Comparison of ENCODE assay signal across 7 mouse cellular contexts in the genomic region with DNA sequence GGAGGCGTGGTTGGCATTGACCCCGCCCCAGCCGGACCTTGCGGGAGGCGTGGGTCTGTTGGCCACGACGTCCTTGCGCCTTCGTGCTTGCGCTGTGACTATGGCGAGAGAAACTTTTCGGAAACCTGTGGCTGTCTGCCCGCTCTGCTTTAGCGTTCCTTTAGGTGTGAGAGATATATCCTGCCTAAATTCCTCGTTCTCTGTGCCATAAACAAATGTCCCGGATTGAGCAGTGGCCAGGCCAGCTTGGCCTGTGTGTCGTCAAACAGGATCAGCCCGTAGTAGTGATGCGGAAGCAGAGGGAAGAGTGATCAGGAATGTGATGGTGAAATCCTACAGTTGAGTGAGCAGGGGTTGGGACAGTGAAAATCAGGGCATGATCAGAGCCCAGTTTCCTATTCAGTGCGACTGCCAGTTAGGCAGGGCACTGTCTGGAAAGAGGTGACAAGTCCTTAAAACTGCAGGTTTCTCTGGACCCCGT. TPM values are rescaled to one million over a fixed set of nuclear protein-coding genes. Genes with fewer than 3 reads are reported as not detected.
A peak's percentile ranks its signal among the peaks of the same experiment; 100 is the strongest.
DNase-seq lines count a peak whose midpoint lies in the region; ATAC-seq and TF ChIP-seq lines count a peak whose summit lies in the region.

No protein-coding gene starts in this region.

- H3K9ac ChIP-seq in lung, embryonic 14.5 days = peak overlapping the region; percentile 64; the same call in 1 of the 2 replicates
- peak overlapping the region; percentile 74 for H3K9ac ChIP-seq in limb, embryonic 13.5 days

- TF ChIP-seq CTCF in lung, embryonic 14.5 days (IDR thresholded peaks at IDR 0.05; ENCODE audit: low read depth) = no peak
- no peak for TF ChIP-seq CTCF in small intestine, adult 2 months (IDR thresholded peaks at IDR 0.05; ENCODE audit: extremely low read depth, insufficient read length, insufficient replicate concordance, low read depth, low read length)

- H3K9me3 ChIP-seq in lung, embryonic 14.5 days (ENCODE audit: low read depth, low read length) = no peaks in the 10 kb centered on the region
- H3K9me3 ChIP-seq in limb, embryonic 13.5 days = no peaks in the 10 kb centered on the region

- H3K4me3 ChIP-seq in lung, embryonic 14.5 days (ENCODE audit: low read depth, low read length) = peak overlapping the region; percentile 58
- H3K4me3 ChIP-seq in limb, embryonic 13.5 days = peak overlapping the region; percentile 70
- peak overlapping the region; percentile 96 for H3K4me3 ChIP-seq in small intestine, adult 2 months (ENCODE audit: low read depth, low read length)

- no peak overlapping the region for H3K27ac ChIP-seq in lung, embryonic 14.5 days (ENCODE audit: low read depth)
- H3K27ac ChIP-seq in limb, embryonic 13.5 days = no peak overlapping the region
- H3K27ac ChIP-seq in small intestine, adult 2 months (ENCODE audit: insufficient read depth, low read depth, low read length) = peak overlapping the region; percentile 71

- H3K36me3 ChIP-seq in lung, embryonic 14.5 days (ENCODE audit: insufficient read depth) = no peaks in the 10 kb centered on the region
- H3K36me3 ChIP-seq in limb, embryonic 13.5 days = no peaks in the 10 kb centered on the region
- H3K36me3 ChIP-seq in small intestine, adult 2 months (ENCODE audit: control insufficient read depth, insufficient read depth, low read length) = peaks cover 10% of the 10 kb centered on the region

- intact Hi-C loops in left cerebral cortex, postnatal 14 days (cut with DNase I) = no loop called here

- no peak for TF ChIP-seq POLR2A in small intestine, adult 2 months (IDR thresholded peaks at IDR 0.05; ENCODE audit: low read depth, low read length)

- WGBS in lung, embryonic 14.5 days = 6% methylated on average over 21 of the region's 21 CpGs
- 7% methylated on average over 21 of the region's 21 CpGs for WGBS in limb, embryonic 13.5 days
- 4% methylated on average over 21 of the region's 21 CpGs for WGBS in small intestine, adult 2 months

- peaks cover 29% of the 10 kb centered on the region for H3K27me3 ChIP-seq in lung, embryonic 14.5 days (ENCODE audit: insufficient read depth, low read length)
- H3K27me3 ChIP-seq in limb, embryonic 13.5 days = peaks cover 36% of the 10 kb centered on the region
- H3K27me3 ChIP-seq in small intestine, adult 2 months (ENCODE audit: control insufficient read depth, insufficient read depth, low read length) = no peaks in the 10 kb centered on the region

- no peak for DNase-seq in lung, embryonic 14.5 days
- DNase-seq in lung, postnatal 4 days = no peak
- peak; percentile 40 for DNase-seq in fat pad, adult 2 months (ENCODE audit: extremely low read depth, low read depth, low spot score)
- no peak for DNase-seq in left cerebral cortex, adult 8-10 months (ENCODE audit: low spot score in 2 of 2)
- no peak for DNase-seq in left cerebral cortex, postnatal 14 days (ENCODE audit: low spot score in 2 of 2)

- peak overlapping the region; percentile 92 for H3K4me2 ChIP-seq in lung, embryonic 14.5 days
- H3K4me2 ChIP-seq in limb, embryonic 13.5 days (replicated peaks) = peak overlapping the region; percentile 98

- peak; percentile 59 for ATAC-seq in lung, embryonic 14.5 days (ENCODE audit: insufficient read depth)
- ATAC-seq in limb, embryonic 13.5 days (ENCODE audit: low FRiP score, low read depth) = no peak; the same call in 1 of the 2 replicates

- no peaks in the 10 kb centered on the region for H3K4me1 ChIP-seq in lung, embryonic 14.5 days (ENCODE audit: insufficient read depth)
- H3K4me1 ChIP-seq in limb, embryonic 13.5 days = peaks cover 22% of the 10 kb centered on the region
- peaks cover 13% of the 10 kb centered on the region for H3K4me1 ChIP-seq in small intestine, adult 2 months (ENCODE audit: control insufficient read depth, insufficient read depth, insufficient read length, low read length)

RNA-seq across cellular contexts. Expression of a gene that starts 0.4 kb away (rescaled TPM):
- polyA plus RNA-seq in lung, embryonic 14.5 days (2014; fragmentation: Nextera tagmentation; extraction: Ambion mirVana) = 243 and 265 TPM in 2 replicates
- 110 and 112 TPM in 2 replicates for polyA plus RNA-seq in limb, embryonic 13.5 days (2015; fragmentation: Nextera tagmentation; extraction: Ambion mirVana)
- polyA plus RNA-seq in small intestine, adult 2 months (2012; rRNA removed) = 663 and 1,754 TPM in 2 replicates
- 10 to 100 TPM; 27.9 to 38.2 (median 33.0) TPM for total RNA-seq in left cerebral cortex, adult 8-10 months (2022)
- 10 to 100 TPM; 11.5 to 19.4 TPM for total RNA-seq in left cerebral cortex, postnatal 14 days (2021)

RNA-seq across cellular contexts. Expression of a gene that starts 7.0 kb away (rescaled TPM):
- 114 and 127 TPM in 2 replicates for polyA plus RNA-seq in lung, embryonic 14.5 days (2014; fragmentation: Nextera tagmentation; extraction: Ambion mirVana)
- 5.8 and 7.5 TPM in 2 replicates for polyA plus RNA-seq in limb, embryonic 13.5 days (2015; fragmentation: Nextera tagmentation; extraction: Ambion mirVana)
- polyA plus RNA-seq in small intestine, adult 2 months (2012; rRNA removed) = 34.1 and 57.4 TPM in 2 replicates
- 10 to 100 TPM; 35.3 to 41.0 (median 39.8) TPM for total RNA-seq in left cerebral cortex, adult 8-10 months (2022)
- 1 to 10 TPM; 6.6 to 8.0 TPM for total RNA-seq in left cerebral cortex, postnatal 14 days (2021)

RNA-seq across cellular contexts. Expression of a gene that starts 21.6 kb away (rescaled TPM):
- polyA plus RNA-seq in lung, embryonic 14.5 days (2014; fragmentation: Nextera tagmentation; extraction: Ambion mirVana) = 13.5 and 14.7 TPM in 2 replicates
- polyA plus RNA-seq in limb, embryonic 13.5 days (2015; fragmentation: Nextera tagmentation; extraction: Ambion mirVana) = 21.6 and 21.9 TPM in 2 replicates
- 0.47 and 0.53 TPM in 2 replicates for polyA plus RNA-seq in small intestine, adult 2 months (2012; rRNA removed)
- total RNA-seq in left cerebral cortex, adult 8-10 months (2022) = 100 to 1,000 TPM in 2 of 4 experiments, 10 to 100 TPM in 2; 87.4 to 112 (median 99.7) TPM
- 100 to 1,000 TPM in 1 of 2 experiments, 10 to 100 TPM in 1; 97.6 to 105 TPM for total RNA-seq in left cerebral cortex, postnatal 14 days (2021)

RNA-seq across cellular contexts. Expression of a gene that starts 33.8 kb away (rescaled TPM):
- polyA plus RNA-seq in lung, embryonic 14.5 days (2014; fragmentation: Nextera tagmentation; extraction: Ambion mirVana) = 4.6 and 4.7 TPM in 2 replicates
- 1.7 and 2.0 TPM in 2 replicates for polyA plus RNA-seq in limb, embryonic 13.5 days (2015; fragmentation: Nextera tagmentation; extraction: Ambion mirVana)
- polyA plus RNA-seq in small intestine, adult 2 months (2012; rRNA removed) = 287 and 852 TPM in 2 replicates
- not detected for total RNA-seq in left cerebral cortex, adult 8-10 months (2022)
- not detected for total RNA-seq in left cerebral cortex, postnatal 14 days (2021)

RNA-seq across cellular contexts. Expression of a gene that starts 44.0 kb away (rescaled TPM):
- 121 and 123 TPM in 2 replicates for polyA plus RNA-seq in lung, embryonic 14.5 days (2014; fragmentation: Nextera tagmentation; extraction: Ambion mirVana)
- 123 and 124 TPM in 2 replicates for polyA plus RNA-seq in limb, embryonic 13.5 days (2015; fragmentation: Nextera tagmentation; extraction: Ambion mirVana)
- 41.8 and 49.8 TPM in 2 replicates for polyA plus RNA-seq in small intestine, adult 2 months (2012; rRNA removed)
- 10 to 100 TPM; 50.5 to 55.8 (median 53.6) TPM for total RNA-seq in left cerebral cortex, adult 8-10 months (2022)
- total RNA-seq in left cerebral cortex, postnatal 14 days (2021) = 10 to 100 TPM; 48.4 to 50.9 TPM
